Mouse (Mus musculus) common myeloid progenitor, adult 5-6 weeks (primary cell): Measurements from ENCODE around the gene Grrp1. TPM values are rescaled to one million over a fixed set of nuclear protein-coding genes. Genes with fewer than 3 reads are reported as not detected.
"Not testable (repeated sequence)": the region's sequence is repeated elsewhere in the genome, so short reads cannot be mapped to it uniquely, and the experiment has no call there.

Experiments used
- ATAC-seq: replicated peaks from 2 replicates; pipeline ENCODE4 v1.8.0; 2016; ENCODE audit warnings: low read depth, mild to moderate bottlenecking, moderate TSS enrichment, inconsistent platforms; ENCODE audit not compliant: poor library complexity, severe bottlenecking
- total RNA-seq: library from RNA; stranded (forward); fragments of 200-1000, 187-1606 nt; gene quantifications from 2 replicates; pipeline ENCODE4 v1.2.3, GENCODE M21; 2017

The Grrp1 gene
- total RNA-seq = not detected in 2 replicates

DNA sequence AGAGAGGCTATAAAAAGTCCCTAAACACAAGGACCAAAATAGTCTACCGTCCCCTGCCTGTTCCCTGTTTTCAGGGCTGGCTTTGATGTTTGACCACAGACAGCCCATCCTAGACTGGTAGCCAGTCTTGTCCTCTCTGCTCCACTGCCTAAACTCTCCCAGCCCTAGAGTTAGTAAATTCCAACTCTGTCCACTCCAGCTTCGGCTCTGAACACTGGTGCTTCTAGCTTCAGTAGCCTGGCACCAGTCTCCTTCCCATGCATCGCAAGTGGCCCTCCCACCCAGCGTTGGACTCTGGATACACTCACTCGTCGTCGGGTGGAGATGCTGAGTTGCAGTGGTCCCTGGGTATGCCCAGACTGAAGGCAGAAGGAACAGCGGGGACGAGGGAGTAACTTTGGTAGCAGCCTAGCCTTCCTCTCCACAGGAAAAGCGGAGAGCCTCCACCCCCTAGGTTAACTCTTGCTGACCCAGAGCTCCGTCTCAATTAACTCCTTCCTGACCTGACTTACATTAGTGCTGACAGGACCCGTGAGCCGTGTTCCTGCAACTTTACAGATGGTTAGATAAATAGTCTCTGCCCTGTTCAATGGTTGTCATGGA lies at the start of gene Grrp1:
Grrp1 (minus strand) TSS at position 385 of the 603 bp plus-strand sequence.
- no peak for ATAC-seq

DNA sequence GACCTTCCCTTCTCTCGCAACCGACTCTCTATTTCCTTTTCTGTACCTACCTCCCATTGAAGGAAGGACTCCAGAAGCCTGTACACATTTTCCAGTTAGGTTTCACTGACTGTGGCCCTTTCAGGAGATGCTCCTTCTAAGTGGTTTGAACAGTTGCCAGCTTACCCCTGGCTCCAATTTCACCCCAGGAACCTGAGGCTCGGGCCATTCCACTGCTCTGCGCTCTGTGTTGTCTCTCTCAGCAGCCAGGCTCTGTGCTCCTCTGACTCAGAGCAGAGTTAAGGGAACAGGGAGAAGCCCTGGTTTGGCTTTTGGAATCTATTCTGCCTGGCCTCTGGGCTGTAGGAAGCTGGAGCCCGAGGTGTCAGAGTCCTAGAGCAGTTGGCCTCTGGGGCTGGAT lies 48.2 kb upstream of the Grrp1 start:
- ATAC-seq = no peak

DNA sequence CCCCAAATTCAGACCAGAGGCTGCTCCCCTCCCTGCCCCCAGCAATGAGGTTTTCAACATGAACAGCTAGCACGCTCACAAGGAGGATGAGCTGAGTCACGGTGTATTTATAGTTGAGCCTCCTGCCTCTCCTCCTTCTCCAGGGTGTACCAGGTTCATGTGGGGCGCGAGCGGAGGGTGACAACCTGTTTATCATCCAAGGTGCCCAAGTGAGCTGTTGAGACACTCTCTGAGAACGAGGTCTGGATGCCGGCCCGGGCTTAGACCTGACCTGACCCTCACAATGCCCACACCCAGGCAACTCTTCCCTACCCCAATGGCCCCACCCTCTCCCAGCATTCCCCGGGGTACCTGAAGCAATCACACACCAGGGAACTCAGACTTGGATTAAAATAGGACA lies 46.4 kb upstream of the Grrp1 start:
- ATAC-seq = peak; percentile 62

DNA sequence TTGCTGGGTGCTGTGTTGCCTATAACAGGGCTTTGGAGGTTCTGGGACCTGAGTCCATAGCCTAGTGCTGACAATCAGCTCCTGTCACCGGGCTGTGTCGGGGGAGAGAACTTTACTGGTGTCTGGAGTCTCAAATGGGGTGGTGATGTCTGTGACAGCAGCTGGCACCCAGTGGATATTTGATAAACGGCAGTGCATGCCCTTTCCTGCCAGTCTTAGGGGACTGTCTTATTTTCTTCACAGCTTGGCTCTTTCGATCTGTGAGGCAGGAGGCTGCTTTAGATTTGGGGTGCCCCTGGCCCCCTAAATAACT lies 45.5 kb upstream of the Grrp1 start:
- no peak for ATAC-seq

DNA sequence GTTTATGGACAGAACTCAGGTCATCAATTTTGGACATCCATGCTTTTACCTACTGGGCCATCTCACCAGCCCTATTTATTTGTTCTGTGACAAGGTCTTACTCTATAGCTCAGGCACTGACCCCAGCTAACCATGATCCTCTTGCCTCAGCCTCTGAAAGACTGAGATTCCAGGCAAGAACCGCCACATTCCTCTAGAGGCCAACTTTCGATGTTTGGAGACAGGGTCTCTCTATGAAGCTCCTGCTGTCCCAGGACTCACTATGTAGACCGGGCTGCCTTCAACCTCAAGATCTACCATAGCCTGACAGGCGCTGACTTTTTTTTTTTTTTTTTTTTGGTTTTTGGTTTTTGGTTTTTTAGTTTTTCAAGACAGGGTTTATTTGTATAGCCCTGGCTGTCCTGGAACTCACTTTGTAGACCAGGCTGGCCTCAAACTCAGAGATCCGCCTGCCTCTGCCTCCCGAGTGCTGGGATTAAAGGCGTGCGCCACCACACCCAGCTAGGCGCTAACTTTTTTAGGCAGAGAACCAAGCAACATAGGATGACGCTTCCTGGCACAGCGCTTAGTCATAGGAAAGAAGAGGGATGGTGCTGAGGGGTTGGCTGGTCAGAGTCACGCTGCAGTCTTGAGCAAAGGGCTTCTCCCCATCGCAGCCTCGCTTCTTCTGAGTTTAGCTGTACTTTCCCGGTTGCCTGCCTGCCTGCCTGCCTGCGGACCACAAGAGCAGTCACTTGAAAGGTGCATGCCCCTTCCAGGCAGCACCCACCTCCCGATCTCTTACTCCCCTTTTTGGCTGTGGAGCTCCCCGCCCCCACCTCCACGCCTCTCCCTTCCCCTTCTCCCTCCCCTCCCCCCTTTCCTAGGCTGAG lies 45.0 kb upstream of the Grrp1 start:
- ATAC-seq = no peak

DNA sequence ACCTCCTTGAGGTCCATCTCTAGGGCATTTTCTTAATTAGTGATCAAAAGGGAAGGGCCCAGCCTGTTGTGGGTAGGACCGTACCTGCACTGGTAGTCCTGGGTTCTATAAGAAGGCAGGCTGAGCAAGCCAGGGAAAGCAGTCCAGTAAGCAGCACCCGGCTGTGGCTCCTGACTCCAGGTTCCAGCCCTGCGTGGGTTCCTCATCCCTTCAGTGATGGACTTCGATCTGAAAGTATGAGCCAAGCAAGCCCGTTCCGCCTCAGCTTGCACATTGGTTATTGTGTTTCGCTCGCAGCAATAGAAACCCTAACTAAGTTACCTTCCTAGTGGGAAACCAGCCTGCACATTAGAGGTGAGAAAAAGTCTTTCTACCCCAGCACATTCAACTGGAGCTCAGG lies 43.5 kb upstream of the Grrp1 start:
- ATAC-seq = no peak

DNA sequence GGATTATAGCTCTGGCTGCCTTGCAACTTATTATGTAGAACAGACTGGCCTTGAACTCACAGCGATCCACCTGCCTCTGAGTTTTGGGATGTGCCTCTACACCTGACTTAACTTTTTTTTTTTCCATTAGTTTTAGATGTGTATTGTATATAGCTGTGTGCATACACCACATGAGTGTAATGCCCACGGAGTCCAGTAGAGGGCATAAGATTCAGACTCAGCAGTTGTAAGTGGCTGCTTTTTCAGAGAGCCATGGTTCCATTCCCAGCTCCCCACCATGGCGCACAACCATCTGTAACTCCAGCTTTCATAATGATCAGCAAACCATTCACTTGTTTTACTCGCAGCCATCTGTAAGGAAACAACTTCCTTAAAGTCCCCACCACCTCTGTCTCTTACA lies 42.6 kb upstream of the Grrp1 start:
- no peak for ATAC-seq

DNA sequence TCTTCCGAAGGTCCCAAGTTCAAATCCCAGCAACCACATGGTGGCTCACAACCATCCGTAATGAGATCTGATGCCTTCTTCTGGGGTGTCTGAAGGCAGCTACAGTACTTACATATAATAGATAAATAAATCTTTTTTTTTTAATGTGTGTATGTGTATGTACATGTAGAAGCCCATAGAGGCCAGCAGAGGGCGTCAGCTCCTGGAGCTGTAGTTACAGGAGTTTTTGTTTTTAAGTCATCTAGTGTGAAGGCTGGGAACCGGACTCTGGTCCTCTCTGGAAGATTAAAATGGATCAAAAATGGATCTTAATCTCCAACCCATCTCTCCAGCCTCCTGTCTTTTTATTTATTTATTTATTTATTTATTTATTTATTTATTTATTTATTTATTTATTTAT lies 42.2 kb upstream of the Grrp1 start:
- ATAC-seq = not testable (repeated sequence)

DNA sequence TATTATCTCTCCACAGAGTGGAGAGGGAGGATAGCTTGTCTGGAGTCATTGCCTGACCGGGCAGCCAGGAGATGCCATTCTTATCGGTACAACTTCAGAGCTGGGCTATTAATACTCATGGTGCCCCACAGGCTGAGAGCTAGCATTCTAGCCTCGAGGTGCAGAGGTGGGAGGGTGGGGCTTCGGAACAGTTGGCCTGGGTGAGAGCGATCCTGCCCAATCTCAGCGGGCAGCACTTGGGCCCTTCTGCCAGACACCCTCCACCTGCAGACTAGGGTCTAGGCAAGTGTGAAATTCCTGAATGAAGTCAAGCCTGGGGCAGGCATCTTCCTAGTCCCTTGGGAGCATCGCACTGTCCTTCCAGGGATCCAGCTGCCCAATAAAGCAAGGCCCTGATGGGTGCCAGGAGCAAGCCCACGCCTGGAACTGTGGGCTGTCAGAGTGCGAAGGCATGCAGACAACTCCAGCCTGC lies 39.8 kb upstream of the Grrp1 start:
- ATAC-seq = no peak

DNA sequence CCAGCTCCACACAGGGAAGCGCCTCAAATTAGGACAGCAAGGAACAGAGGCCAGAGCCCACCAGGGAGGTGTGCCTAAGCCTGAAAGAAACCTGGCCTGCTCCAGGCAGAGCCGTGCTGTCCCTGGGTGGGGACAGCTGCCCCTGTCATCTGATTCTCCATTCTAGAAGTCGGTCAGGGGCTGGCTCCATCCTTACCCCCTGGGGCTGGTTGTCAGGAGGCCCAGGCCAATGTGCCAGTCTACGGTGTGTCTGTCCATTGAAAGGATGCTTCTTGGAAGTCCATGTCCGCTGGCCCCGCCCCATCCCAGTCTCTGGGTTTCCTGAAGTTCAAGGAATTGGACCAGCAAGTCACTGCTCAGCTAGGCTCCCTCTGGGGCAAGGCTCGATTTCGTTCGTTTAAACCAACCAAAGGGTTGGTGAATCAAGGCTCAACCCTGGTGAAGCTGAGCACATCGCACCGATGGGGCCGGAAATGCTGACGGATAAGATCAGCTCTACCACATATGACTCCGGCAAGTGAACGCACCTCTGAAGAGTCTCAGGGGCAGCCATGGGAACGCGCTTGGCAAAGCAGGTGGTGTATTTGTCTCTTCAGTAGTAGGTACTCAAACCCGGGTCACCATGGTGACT lies 39.3 kb upstream of the Grrp1 start:
- no peak for ATAC-seq

DNA sequence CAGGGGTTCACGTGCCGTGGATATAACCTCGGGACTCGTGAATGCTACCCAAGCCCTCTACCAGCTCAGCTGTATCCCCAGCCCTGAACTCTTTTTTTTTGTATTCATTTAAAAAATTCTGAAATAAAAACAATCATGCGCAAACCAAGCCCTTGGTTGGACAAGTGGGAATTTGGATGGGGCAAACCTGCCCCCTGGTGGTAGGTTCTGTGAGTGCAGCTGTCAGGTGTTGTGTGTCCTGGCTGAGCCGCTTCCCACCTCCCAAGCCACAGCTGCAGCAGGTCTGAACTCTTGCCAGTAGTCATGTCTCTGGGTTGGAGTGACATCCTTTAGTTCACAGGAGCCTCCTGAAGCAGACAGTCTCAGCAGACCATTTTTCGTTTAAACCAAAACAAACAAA lies 38.2 kb upstream of the Grrp1 start:
- peak; percentile 53 for ATAC-seq

DNA sequence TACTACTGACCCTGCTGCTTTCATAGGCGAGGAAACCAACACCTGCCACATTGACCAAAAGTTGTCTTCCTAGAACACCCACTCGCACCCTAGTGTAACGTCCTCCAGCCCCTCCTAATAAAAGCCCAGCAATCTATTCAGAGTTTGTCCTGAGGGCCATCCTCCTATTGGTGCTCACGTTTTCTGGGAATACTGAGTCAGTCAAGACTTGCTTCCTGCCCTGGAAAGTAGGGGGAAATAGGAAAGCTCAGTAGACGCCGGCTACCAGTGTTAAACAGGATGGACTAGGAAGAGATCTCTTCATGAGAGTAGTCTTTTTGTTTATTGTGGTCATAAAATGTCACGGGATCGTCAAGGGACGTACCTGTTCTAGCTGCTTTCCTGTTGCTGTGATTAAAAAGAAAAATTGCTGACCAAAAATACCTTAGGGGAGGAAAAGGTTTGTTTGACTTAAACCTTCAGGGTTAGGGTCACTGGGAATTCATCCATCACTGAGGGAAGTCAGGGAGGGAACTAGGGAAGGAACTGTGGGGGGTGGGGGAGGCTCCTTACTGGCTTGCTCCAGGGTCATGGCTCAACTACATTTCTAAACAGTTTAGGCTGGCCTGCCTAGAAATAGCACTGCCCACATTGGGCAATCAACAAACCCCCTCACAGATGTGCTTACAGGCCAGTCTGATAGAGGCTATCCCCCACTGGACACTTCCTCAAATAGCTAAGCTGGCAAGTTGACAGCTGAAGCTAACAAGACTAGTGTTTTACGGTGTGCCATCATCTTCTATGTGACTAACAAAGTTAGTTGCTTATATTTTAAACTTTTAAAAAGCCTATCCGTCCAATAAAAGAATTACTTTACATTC lies 34.7 kb upstream of the Grrp1 start:
- peak; percentile 20; the same call in 1 of the 2 replicates for ATAC-seq

DNA sequence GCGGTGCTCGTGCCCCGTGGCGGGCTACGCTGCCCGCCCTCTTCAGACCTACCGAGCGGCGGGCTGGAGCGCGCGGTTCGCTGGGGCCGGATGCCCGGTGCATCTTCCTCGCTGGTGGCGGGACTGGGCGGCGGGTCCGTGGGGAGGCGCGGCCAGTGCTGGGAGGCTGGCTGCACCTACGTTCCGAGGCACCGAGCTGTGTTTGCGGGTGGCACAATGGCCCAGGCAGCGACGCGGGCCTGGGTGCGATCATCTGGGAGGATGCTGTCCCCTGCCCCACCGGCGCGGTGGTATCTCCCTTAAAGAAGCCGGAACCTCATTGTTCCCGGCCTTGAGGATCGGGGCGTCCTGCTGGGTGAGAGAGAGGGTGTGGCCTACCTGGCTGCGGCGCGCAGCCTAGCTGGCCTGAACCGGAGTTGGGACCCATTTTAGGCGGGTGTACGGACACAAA lies 33.7 kb upstream of the Grrp1 start, which contains the start of gene Pdik1l:
Pdik1l (minus strand) TSS at position 321 of the 451 bp plus-strand sequence.
- ATAC-seq = peak; percentile 74

DNA sequence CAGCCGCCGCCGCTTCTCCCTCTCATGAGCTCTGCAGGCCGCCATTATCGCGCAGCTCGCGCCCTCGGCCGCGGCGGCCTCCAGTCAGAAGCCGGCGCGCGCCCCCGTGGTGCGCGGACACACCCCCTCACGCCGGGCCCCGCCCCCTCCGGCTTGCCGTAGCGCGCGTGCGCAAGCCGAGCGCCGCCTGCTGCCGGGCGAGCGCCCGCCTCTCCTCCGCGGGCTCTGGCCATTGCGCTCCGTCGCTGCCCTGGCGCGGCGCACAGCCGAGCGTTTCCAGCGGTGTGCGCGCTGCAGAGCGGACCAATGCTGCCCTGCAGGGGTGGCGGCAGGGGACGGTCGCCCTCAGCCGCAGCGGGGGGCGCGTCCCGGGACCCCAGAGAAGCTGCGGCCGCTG lies 33.3 kb upstream of the Grrp1 start:
- peak; percentile 62 for ATAC-seq

DNA sequence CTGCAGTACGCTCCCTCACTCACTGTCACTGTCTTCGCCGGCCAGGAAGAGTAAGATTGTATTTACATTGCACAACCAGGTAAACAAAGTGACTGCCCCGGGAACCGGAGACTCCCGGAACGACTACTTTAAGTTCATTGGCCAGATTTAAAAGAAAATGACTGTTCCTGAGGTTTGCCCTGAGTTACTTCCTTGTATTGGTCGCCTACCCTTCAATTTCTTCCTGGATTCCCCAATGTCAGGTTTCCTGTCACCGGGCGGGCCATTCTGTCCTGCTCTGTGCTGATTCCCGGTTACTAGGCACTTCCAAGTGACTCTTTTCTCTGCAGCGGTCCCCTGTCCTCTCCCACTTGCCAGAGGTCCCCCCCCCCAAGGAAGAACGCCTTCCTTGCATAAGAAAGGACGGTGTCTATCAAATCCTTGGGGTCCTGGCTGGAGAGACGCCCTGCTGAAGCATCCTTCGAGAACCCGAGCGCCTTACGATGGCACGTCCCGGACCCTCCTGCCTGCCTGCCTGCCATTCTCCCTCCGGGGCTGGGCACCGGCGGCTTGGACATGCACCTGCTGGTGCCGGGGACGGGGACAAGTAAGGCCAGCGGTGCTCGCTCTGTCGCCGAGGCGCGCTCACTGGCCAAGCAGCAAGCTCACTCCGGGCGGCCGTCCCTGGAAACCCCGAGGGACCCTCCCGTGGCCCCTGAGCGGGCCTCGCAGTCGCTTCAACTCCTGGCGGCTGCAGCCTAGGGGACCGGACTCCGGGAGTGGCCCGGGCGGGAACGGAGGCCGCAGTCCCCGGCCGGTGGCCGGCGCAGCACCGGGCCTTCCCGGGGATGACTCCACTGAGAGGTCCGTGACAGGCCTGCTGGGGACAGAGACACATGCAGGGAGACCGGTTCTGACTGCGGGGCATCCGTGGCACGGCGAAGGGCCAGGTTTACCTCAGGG lies 32.6 kb upstream of the Grrp1 start:
- no peak for ATAC-seq

DNA sequence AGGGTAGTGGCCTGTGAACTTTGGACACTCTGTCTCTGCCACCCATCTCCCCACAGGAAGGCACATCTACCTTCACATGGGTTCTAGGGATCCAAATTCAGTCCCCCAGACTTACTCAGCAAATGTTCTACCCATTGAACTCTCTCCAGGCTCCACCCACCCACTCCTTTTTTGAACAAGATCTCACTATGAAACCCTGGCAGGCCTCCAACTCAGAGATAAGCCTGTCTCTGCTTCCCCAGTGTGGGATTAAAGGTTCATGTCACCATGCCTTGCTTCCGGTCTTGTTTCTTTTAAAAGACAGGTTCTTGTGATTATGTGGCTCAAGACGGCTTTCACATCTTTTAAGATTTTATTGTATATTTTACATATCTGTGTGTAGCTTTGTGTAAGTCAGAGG lies 31.0 kb upstream of the Grrp1 start:
- ATAC-seq = no peak

DNA sequence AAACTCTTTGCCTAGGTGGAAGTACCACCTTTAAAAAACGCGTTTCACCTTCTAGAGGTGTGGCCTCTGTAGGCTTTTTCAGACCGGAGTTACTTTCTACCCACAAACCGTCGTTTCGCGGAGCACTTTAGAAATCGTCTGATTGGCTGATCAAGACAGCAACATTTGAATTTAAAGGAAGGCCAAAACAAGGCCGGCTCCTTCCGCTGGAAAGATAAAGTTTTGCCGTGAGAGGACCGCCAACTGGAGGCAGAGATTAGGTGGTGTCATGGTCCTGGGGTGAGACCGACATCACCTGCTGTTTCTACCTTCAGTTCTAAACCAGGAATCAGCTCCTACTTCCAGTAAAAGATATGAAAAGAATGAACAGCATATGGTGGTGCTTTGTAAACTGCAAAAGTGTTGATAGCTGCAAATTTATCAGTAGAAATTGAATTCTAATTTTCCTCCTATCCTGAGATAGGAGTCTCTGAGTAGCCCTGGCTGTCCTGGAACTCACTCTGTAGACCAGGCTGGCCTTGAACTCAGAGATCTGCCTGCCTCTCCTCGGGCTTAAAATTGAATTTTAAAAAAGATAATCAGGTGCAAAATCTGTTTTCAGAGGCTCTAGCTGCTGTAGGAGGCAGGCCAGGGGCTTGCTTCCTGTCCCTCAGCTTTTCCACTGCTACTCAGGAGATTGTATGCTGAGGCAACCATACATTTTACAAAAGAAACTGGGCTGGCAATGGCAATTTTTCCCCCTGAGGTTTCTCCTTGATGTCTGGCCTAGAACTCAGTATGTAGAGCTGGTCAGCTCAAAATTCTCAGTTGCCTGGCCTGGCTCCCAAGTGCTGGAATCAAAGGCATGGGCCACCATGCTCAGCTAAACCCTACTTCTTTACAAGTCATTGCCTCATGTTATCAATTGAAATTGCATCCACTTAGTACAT lies 19.8 kb upstream of the Grrp1 start:
- peak; percentile 87 for ATAC-seq
